Mouse (Mus musculus) intestine, postnatal 0 days (tissue): ENCODE data around the gene Sema6b. TPM values are rescaled to one million over a fixed set of nuclear protein-coding genes. Genes with fewer than 3 reads are reported as not detected.

Experiments used
- ATAC-seq: fragments of 200-750 bp; cut with Nextera tagmentation; 2 replicates; pipeline ENCODE4 v1.8.0; 2017; ENCODE audit warnings: mild to moderate bottlenecking, moderate TSS enrichment, moderate library complexity
- H3K27ac ChIP-seq: fragments of 300-500 bp; sonication (generic); 2 replicates; pipeline ENCODE4 v1.5.1; 2014; ENCODE audit warnings: mild to moderate bottlenecking, low read depth, low read length, moderate library complexity
- H3K27me3 ChIP-seq: fragments of 300-500 bp; sonication (generic); replicated peaks from 2 replicates; pipeline ENCODE4 v1.6.1; 2014; ENCODE audit warnings: low read length, mixed read lengths; ENCODE audit not compliant: control insufficient read depth, insufficient read depth
- H3K36me3 ChIP-seq: fragments of 300-500 bp; sonication (generic); 2 replicates; pipeline ENCODE4 v1.6.1; 2014; ENCODE audit warnings: mild to moderate bottlenecking, moderate library complexity; ENCODE audit not compliant: control insufficient read depth, insufficient read depth
- H3K4me1 ChIP-seq: fragments of 300-500 bp; sonication (generic); replicated peaks from 2 replicates; pipeline ENCODE4 v1.6.1; 2014; ENCODE audit warnings: antibody characterized with exemption, low read length, mixed read lengths; ENCODE audit not compliant: control insufficient read depth, insufficient read depth
- H3K4me2 ChIP-seq: fragments of 300-500 bp; sonication (generic); replicated peaks from 2 replicates; pipeline ENCODE4 v1.6.1; 2014; ENCODE audit warnings: low read depth, mild to moderate bottlenecking, moderate library complexity
- H3K4me3 ChIP-seq: fragments of 300-500 bp; sonication (generic); 2 replicates; pipeline ENCODE4 v1.5.1; 2014; ENCODE audit warnings: low read depth, low read length
- H3K9ac ChIP-seq: fragments of 300-500 bp; sonication (generic); 2 replicates; pipeline ENCODE4 v1.6.1; 2014; ENCODE audit warnings: mild to moderate bottlenecking, low read depth, low read length
- H3K9me3 ChIP-seq: fragments of 300-500 bp; sonication (generic); 2 replicates; pipeline ENCODE4 v1.6.1; 2016; ENCODE audit warnings: mixed run types; ENCODE audit not compliant: control insufficient read depth
- CTCF ChIP-seq: sonication (generic); IDR thresholded peaks from 2 replicates; pipeline ENCODE4 v1.5.1; 2016; ENCODE audit warnings: low read depth, mild to moderate bottlenecking, control low read depth, antibody characterized with exemption, moderate library complexity
- WGBS: fragments of 180-500 bp; shearing (Covaris S2); extraction: QIAGEN DNeasy Blood & Tissue Kit; methylation state at CpG from one replicate; pipeline ENCODE4 v1.1.7; 2014; 5-methylcytosine and 5-hydroxymethylcytosine counted together
- polyA plus RNA-seq: library from polyadenylated mRNA; unstranded; fragments of >200 nt; fragmentation: Nextera tagmentation; extraction: Ambion mirVana; gene quantifications from 2 replicates; pipeline ENCODE4 v1.2.1, GENCODE M21; 2015

Gene Sema6b
- polyA plus RNA-seq, 1 experiment from 2014 or later: 1.1 TPM

DNA sequence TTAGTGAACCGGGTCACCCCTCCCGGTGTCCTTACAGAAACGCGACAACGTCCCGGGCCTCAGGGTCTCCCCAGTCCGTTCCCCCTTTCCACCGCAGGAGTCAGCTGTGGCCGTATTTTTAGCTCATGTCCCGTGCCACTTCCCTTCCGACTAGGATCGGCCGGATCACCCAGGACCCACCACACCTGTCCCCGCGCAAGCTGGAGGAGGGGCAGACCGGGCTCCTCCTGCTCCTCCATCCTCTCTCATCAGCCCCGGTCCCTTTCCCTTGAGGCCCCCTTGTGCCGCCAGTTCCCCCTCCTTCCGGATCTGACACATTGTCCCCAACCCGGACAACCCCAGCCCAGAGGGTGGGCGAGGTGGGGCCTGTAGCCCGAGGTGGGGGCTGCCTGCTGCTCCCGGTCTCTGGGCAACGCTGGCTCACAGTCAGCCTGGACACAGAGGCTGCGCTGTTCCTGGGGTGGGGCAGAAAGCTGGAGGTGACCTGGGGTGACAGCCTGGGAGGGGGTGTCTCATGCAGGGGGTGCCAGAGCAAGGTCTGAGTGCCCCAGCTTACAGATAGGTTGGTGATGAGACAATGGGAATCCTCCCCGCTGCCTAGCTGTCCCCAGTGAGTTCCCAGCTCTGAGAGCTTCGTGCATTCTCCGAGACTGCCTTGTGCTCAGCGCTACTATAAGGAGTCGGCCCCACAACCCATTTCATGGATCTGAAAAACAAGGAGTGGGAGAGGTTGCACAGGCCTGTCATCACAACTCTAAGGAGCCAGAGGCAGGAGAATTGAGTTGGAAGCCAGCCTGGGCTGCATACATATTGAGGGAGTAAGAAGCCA, 8.9 kb upstream of the Sema6b start:
- 3% methylated on average over 26 of the region's 30 CpGs for WGBS
- Histone ChIP-seq H3K9me3 (no peaks in the 10 kb centered on the region), H3K9ac (no peak overlapping the region), H3K4me2 (peak overlapping the region; percentile 30), H3K27ac (no peak overlapping the region), H3K36me3 (no peaks in the 10 kb centered on the region), H3K4me3 (no peak overlapping the region), H3K27me3 (peaks cover 36% of the 10 kb centered on the region), H3K4me1 (no peaks in the 10 kb centered on the region; the same call in 1 of the 2 replicates)
- ATAC-seq: no peak
- TF ChIP-seq CTCF: no peak

DNA sequence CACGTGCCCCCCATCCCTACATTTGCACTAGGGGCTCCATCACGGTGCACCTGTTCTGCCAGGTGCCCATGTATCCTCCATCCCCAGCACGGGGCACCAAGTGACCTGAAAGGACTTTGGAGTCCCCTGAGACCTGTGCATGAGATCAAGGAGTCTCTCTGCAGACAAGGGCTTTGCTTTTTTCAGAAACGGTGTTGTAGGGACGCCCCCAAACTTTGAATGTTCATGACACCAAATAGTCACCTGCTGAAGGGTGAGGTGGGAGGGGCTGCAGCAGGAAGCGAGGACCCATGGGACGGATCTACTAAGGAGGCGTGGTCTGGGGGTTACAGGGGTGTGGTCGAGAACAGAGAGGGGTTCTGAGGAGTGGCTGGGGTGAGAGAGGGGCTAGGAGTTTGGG, 8.1 kb upstream of the Sema6b start:
- Histone ChIP-seq H3K36me3 (no peaks in the 10 kb centered on the region), H3K9me3 (no peaks in the 10 kb centered on the region), H3K4me2 (peak overlapping the region; percentile 30), H3K27me3 (peaks cover 42% of the 10 kb centered on the region), H3K4me3 (no peak overlapping the region), H3K27ac (no peak overlapping the region), H3K9ac (no peak overlapping the region), H3K4me1 (no peaks in the 10 kb centered on the region; the same call in 1 of the 2 replicates)
- no peak for TF ChIP-seq CTCF
- ATAC-seq: no peak
- WGBS: 25% methylated on average over 9 of the region's 9 CpGs

DNA sequence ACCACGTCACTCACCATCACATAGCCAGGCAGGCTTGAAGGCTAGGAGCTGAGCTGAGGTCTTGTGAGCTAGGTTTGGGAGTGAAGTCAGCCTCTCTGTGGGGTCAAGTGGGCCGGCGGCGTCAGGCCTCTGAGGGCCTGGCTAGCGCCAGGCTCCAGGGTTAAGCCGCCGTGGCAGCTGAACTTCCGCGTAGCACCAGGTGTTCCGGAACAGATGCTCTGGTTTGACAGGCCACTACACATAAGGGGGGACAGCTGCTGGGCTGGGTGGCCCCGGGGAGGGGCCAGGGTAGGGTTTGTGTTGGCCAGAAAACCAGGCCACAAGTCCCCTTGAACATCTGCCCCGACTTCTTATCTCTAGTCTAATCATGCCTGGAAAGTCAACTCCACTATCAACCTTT, 7.3 kb upstream of the Sema6b start:
- 71% methylated on average over 12 of the region's 12 CpGs for WGBS
- no peak overlapping the region for H3K4me2 ChIP-seq
- no peaks in the 10 kb centered on the region for H3K9me3 ChIP-seq
- H3K4me1 ChIP-seq: no peaks in the 10 kb centered on the region; the same call in 1 of the 2 replicates
- TF ChIP-seq CTCF: no peak
- ATAC-seq: no peak
- no peaks in the 10 kb centered on the region for H3K36me3 ChIP-seq
- no peak overlapping the region for H3K27ac ChIP-seq
- H3K27me3 ChIP-seq: peaks cover 47% of the 10 kb centered on the region
- H3K9ac ChIP-seq: no peak overlapping the region
- H3K4me3 ChIP-seq: no peak overlapping the region

DNA sequence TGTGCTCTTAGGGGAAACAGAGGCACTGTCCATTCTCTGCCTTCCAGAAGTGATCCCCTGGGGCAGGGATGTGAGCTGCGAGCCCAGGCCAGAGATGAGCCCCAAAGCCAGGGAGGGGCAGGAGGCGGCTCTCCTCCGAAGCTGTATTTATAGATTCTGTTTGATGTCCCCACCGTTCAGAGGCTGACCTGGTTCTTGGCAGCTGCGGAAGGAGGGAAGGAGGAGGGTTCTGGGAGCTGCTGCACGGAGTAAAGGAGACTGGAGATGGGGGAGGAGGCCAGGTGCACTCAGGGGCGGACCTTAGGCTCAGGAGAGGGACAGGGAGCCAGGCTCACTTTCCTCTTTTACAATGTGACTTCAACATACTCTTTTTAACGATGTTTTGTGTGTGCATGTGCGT, 6.0 kb upstream of the Sema6b start:
- Histone ChIP-seq H3K9me3 (no peaks in the 10 kb centered on the region), H3K4me3 (no peak overlapping the region), H3K4me1 (peaks cover 5% of the 10 kb centered on the region), H3K27me3 (peaks cover 60% of the 10 kb centered on the region), H3K27ac (no peak overlapping the region), H3K36me3 (no peaks in the 10 kb centered on the region), H3K9ac (no peak overlapping the region), H3K4me2 (no peak overlapping the region)
- WGBS: 25% methylated on average over 9 of the region's 9 CpGs
- no peak for TF ChIP-seq CTCF
- ATAC-seq: no peak

DNA sequence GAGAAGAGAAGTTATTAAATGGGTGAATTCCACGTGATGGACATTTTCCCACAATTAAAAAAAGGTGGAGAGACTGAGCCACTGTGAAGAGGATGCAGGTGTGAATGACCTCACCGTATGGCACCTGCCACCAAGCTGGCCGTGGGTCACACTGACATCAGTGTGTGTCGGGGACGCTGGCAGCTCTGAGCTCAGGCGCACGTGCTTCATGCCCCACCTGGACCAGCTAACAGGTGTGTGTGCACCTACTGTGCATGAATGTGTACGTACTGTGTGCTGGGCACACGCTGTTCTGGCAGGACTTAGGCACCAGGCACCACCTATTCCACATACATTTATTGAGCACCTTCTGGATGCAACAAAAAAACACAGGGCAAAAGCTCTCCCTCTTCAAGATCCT, 4.4 kb upstream of the Sema6b start:
- Histone ChIP-seq H3K4me1 (peaks cover 5% of the 10 kb centered on the region), H3K27ac (no peak overlapping the region), H3K36me3 (no peaks in the 10 kb centered on the region), H3K4me2 (no peak overlapping the region), H3K4me3 (no peak overlapping the region), H3K27me3 (peaks cover 73% of the 10 kb centered on the region), H3K9me3 (no peaks in the 10 kb centered on the region), H3K9ac (no peak overlapping the region)
- no peak for ATAC-seq
- no peak for TF ChIP-seq CTCF
- 68% methylated on average over 9 of the region's 9 CpGs for WGBS

DNA sequence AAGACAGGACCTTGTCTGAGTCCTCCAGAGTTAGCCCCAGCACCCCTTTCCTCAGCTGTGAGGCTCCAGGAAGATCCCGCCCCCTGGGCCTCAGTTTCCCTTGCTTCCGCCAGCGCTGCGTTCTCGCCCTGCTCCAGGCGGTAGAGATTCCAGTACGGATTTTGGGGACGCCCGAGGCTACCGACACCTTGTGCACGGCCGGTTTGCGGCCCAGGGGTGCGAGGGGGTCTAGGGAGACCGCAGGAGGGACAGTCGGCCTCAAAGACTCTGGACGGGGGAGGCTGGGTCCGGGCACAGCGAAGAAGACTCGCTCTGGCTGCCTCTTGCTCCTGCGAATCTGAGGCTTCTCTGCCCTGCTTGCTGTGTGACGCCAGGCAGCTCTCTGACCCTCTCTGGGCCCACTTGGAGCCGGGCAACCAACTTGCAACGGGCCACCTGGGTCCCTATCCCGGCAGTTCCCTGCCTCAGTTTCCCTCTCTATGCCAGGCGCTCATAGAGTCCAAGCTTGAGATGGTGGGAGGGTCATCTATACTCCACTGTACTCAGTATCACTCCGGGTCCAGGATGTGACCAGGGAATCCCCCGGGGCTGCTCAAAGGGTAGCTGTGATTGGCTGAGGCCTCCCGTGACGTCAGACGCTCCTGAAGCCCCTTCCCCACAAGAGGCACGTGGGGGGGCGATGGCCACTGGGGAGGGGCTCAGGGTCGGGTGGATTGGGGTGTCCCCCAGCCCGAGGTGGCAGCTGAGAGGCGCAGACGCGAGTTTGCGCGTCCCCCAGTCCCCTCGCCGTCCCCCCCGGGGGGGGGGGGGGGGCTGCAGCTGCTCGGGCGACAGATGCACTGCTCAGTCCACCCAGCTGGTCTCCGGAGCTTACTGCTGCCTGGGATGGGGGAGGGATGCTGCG, 1.8 kb upstream of the Sema6b start:
- no peak for TF ChIP-seq CTCF
- peak overlapping the region; percentile 27 for H3K4me3 ChIP-seq
- H3K4me2 ChIP-seq: peak overlapping the region; percentile 57
- 1% methylated on average over 44 of the region's 47 CpGs for WGBS
- H3K9me3 ChIP-seq: no peaks in the 10 kb centered on the region
- no peak overlapping the region for H3K27ac ChIP-seq
- H3K27me3 ChIP-seq: peaks cover 64% of the 10 kb centered on the region
- peaks cover 5% of the 10 kb centered on the region; the same call in 1 of the 2 replicates for H3K4me1 ChIP-seq
- H3K36me3 ChIP-seq: no peaks in the 10 kb centered on the region
- ATAC-seq: no peak
- no peak overlapping the region for H3K9ac ChIP-seq
